In the genomic region with DNA sequence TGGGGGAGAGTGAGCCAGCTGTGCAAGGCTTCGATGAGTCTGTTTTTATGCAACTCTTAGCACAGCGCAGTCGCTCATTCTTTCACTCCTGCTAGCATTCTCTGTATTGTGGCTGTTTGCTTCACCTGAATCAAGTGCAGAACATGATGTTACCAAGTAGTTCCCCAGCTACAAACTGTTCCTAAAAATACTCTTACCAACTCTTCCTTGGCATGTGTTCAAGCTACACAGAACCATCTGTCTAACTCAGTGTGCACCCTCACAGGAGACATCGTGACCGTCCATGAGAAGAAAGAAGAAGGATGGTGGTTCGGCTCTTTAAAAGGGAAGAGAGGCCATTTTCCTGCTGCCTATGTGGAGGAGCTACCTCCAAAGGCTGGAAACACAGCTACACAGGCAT, we compare ENCODE assay signal across 23 mouse cellular contexts. TPM values are rescaled to one million over a fixed set of nuclear protein-coding genes. Genes with fewer than 3 reads are reported as not detected.
DNase-seq lines count a peak whose midpoint lies in the region; ATAC-seq lines count a peak whose summit lies in the region.
"Had no signal": no experiment of that assay in that cellular context is flagged by ENCODE, and none has a peak within 500 bp of the region (broad histone marks: within the 10 kb centered on the region; RNA-seq: fewer than 3 reads in every experiment).

No protein-coding gene starts in this region.

- H3K4me2 ChIP-seq in liver, embryonic 11.5 days: no peak overlapping the region
- H3K4me2 ChIP-seq: embryonic facial prominence, embryonic 15.5 days; neural tube, embryonic 15.5 days had no signal

- H3K27me3 ChIP-seq in limb, embryonic 10.5 days (ENCODE audit: low read depth, poor library complexity, severe bottlenecking): no peaks in the 10 kb centered on the region
- H3K27me3 ChIP-seq in liver, embryonic 11.5 days (replicated peaks; ENCODE audit: control insufficient read depth, insufficient read depth, low read length): no peaks in the 10 kb centered on the region
- H3K27me3 ChIP-seq: embryonic facial prominence, embryonic 15.5 days; neural tube, embryonic 15.5 days had no signal

- WGBS in limb, embryonic 10.5 days: 94% methylated on average over 6 of the region's 6 CpGs
- WGBS in liver, embryonic 11.5 days: 84% methylated on average over 6 of the region's 6 CpGs

- no peak overlapping the region for H3K27ac ChIP-seq in limb, embryonic 10.5 days
- no peak overlapping the region for H3K27ac ChIP-seq in liver, embryonic 11.5 days (ENCODE audit: low read depth, low read length)
- H3K27ac ChIP-seq: embryonic facial prominence, embryonic 15.5 days; neural tube, embryonic 15.5 days had no signal

- H3K9ac ChIP-seq in liver, embryonic 11.5 days (ENCODE audit: low read depth, low read length): no peak overlapping the region
- H3K9ac ChIP-seq: embryonic facial prominence, embryonic 15.5 days; neural tube, embryonic 15.5 days had no signal

- H3K36me3 ChIP-seq in limb, embryonic 10.5 days: peaks cover 23% of the 10 kb centered on the region
- peaks cover 7% of the 10 kb centered on the region; the same call in 1 of the 2 replicates for H3K36me3 ChIP-seq in liver, embryonic 11.5 days (ENCODE audit: control insufficient read depth, insufficient read depth, low read length)
- H3K36me3 ChIP-seq: neural tube, embryonic 15.5 days had no signal

- no peak for ATAC-seq in liver, embryonic 11.5 days (replicated peaks; ENCODE audit: low FRiP score)
- ATAC-seq: forebrain, embryonic 16.5 days; inflammation-experienced regulatory T-cells, adult 6 months; midbrain, embryonic 16.5 days had no signal

- no peaks in the 10 kb centered on the region for H3K9me3 ChIP-seq in limb, embryonic 10.5 days (replicated peaks)
- H3K9me3 ChIP-seq in liver, embryonic 11.5 days (ENCODE audit: control insufficient read depth, low read length): no peaks in the 10 kb centered on the region
- H3K9me3 ChIP-seq: embryonic facial prominence, embryonic 15.5 days; neural tube, embryonic 15.5 days had no signal

- DNase-seq in cerebellum, adult 9-10 months: peak; percentile 12
- DNase-seq in cerebellum, postnatal 4 days (ENCODE audit: low spot score in 2 of 2): no peak
- peak; percentile 31 for DNase-seq in layer of hippocampus, adult 11-12 months (ENCODE audit: low spot score)
- no peak for DNase-seq in layer of hippocampus, postnatal 36 days
- peak; percentile 52 to 59 for DNase-seq in right cerebral cortex, adult 2 months (ENCODE audit: low spot score in 2 of 2)
- no peak for DNase-seq in right cerebral cortex, postnatal 4 days
- DNase-seq in limb, embryonic 10.5 days (ENCODE audit: low spot score): no peak
- DNase-seq in liver, embryonic 11.5 days (ENCODE audit: low spot score): no peak
- DNase-seq: adrenal gland, adult 2 months; embryo, embryonic 11 days; gastrocnemius, postnatal 25 days; kidney, adult 2 months; kidney, postnatal 25 days; lung, adult 2 months; thymus, postnatal 36 days had no signal

- no peak overlapping the region for H3K4me3 ChIP-seq in limb, embryonic 10.5 days
- no peak overlapping the region for H3K4me3 ChIP-seq in liver, embryonic 11.5 days (ENCODE audit: low read depth, low read length)
- H3K4me3 ChIP-seq: embryonic facial prominence, embryonic 15.5 days; neural tube, embryonic 15.5 days had no signal

- no peaks in the 10 kb centered on the region for H3K4me1 ChIP-seq in limb, embryonic 10.5 days
- H3K4me1 ChIP-seq in liver, embryonic 11.5 days (replicated peaks; ENCODE audit: control insufficient read depth, insufficient read depth, low read length): peaks cover 5% of the 10 kb centered on the region
- H3K4me1 ChIP-seq: embryonic facial prominence, embryonic 15.5 days; neural tube, embryonic 15.5 days had no signal

RNA-seq across cellular contexts. Expression of a gene that starts 17.3 kb away (rescaled TPM):
- 1 to 10 TPM; 1.3 to 1.4 TPM for total RNA-seq in layer of hippocampus, postnatal 36 days (2021)
- polyA plus RNA-seq in limb, embryonic 10.5 days (2016; fragmentation: Nextera tagmentation; extraction: Ambion mirVana): 173 and 207 TPM in 2 replicates
- polyA plus RNA-seq in liver, embryonic 11.5 days (2014; fragmentation: Nextera tagmentation; extraction: Ambion mirVana): 174 and 178 TPM in 2 replicates

RNA-seq across cellular contexts. Expression of a gene that starts 22.1 kb away (rescaled TPM):
- total RNA-seq in layer of hippocampus, postnatal 36 days (2021): not detected
- 0.25 and 0.41 TPM in 2 replicates for polyA plus RNA-seq in limb, embryonic 10.5 days (2016; fragmentation: Nextera tagmentation; extraction: Ambion mirVana)
- not detected in 2 replicates for polyA plus RNA-seq in liver, embryonic 11.5 days (2014; fragmentation: Nextera tagmentation; extraction: Ambion mirVana)
- total RNA-seq: adrenal gland, adult 2 months; gastrocnemius, postnatal 25 days; left cerebral cortex, postnatal 10 days; liver, adult 2 months had no signal
- polyA plus RNA-seq: adrenal gland, adult 2 months; embryonic facial prominence, embryonic 15.5 days; forebrain, embryonic 16.5 days; heart, postnatal 0 days; inflammation-experienced regulatory T-cells, adult 6 months; liver, adult 2 months; lung, adult 2 months; midbrain, embryonic 16.5 days had no signal

RNA-seq across cellular contexts. Expression of a gene that starts 53.1 kb away (rescaled TPM):
- total RNA-seq in layer of hippocampus, postnatal 36 days (2021): 1 to 10 TPM; 3.6 to 5.5 TPM
- 0.98 and 1.4 TPM in 2 replicates for polyA plus RNA-seq in limb, embryonic 10.5 days (2016; fragmentation: Nextera tagmentation; extraction: Ambion mirVana)
- polyA plus RNA-seq in liver, embryonic 11.5 days (2014; fragmentation: Nextera tagmentation; extraction: Ambion mirVana): 18.3 and 18.8 TPM in 2 replicates

Comparison
In these comparisons a context has a peak if more than half of its experiments do, and no peak if none do; other contexts are left out.
1. DNase-seq: peak in cerebellum, adult 9-10 months (single experiment), layer of hippocampus, adult 11-12 months (single experiment) and right cerebral cortex, adult 2 months (2 of 2); none in cerebellum, postnatal 4 days (0 of 2), layer of hippocampus, postnatal 36 days (0 of 2), right cerebral cortex, postnatal 4 days (single experiment), limb, embryonic 10.5 days (single experiment) and liver, embryonic 11.5 days (single experiment).